Mouse (Mus musculus) limb, embryonic 13.5 days (tissue): Measurements from ENCODE around the gene AI854703. TPM values are rescaled to one million over a fixed set of nuclear protein-coding genes. Genes with fewer than 3 reads are reported as not detected.

ENCODE experiments used
- ATAC-seq: fragments of 200-750 bp; cut with Nextera tagmentation; 2 replicates; pipeline ENCODE4 v1.8.0; 2017; ENCODE audit warnings: low read depth, moderate number of reproducible peaks, moderate TSS enrichment; ENCODE audit not compliant: low FRiP score
- H3K27ac ChIP-seq: fragments of 300-500 bp; sonication (generic); 2 replicates; pipeline ENCODE4 v1.5.1; 2015; ENCODE audit warnings: inconsistent platforms, mild to moderate bottlenecking, moderate library complexity
- H3K27me3 ChIP-seq: fragments of 300-500 bp; sonication (generic); 2 replicates; pipeline ENCODE4 v1.6.1; 2015; ENCODE audit warnings: mild to moderate bottlenecking, inconsistent platforms
- H3K36me3 ChIP-seq: fragments of 300-500 bp; sonication (generic); 2 replicates; pipeline ENCODE4 v1.6.1; 2015; ENCODE audit warnings: inconsistent platforms, mild to moderate bottlenecking, moderate library complexity
- H3K4me1 ChIP-seq: fragments of 300-500 bp; sonication (generic); 2 replicates; pipeline ENCODE4 v1.6.1; 2015; ENCODE audit warnings: inconsistent platforms
- H3K4me2 ChIP-seq: fragments of 300-500 bp; sonication (generic); replicated peaks from 2 replicates; pipeline ENCODE4 v1.6.1; 2015; ENCODE audit warnings: inconsistent platforms, mild to moderate bottlenecking, moderate library complexity
- H3K4me3 ChIP-seq: fragments of 300-500 bp; sonication (generic); 2 replicates; pipeline ENCODE4 v1.5.1; 2015; ENCODE audit warnings: moderate library complexity, mild to moderate bottlenecking, inconsistent platforms
- H3K9ac ChIP-seq: fragments of 300-500 bp; sonication (generic); 2 replicates; pipeline ENCODE4 v1.6.1; 2015; ENCODE audit warnings: mild to moderate bottlenecking, inconsistent platforms
- H3K9me3 ChIP-seq: fragments of 300-500 bp; sonication (generic); 2 replicates; pipeline ENCODE4 v1.6.1; 2016; ENCODE audit warnings: inconsistent platforms
- WGBS: fragments of 180-500 bp; shearing (Covaris S2); methylation state at CpG from one replicate; pipeline ENCODE4 v1.1.7; 2015; 5-methylcytosine and 5-hydroxymethylcytosine counted together
- polyA plus RNA-seq: library from polyadenylated mRNA; unstranded; fragments of >200 nt; fragmentation: Nextera tagmentation; extraction: Ambion mirVana; gene quantifications from 2 replicates; pipeline ENCODE4 v1.2.1, GENCODE M21; 2015

The AI854703 gene
- 0.75 and 0.89 TPM in 2 replicates for polyA plus RNA-seq

DNA sequence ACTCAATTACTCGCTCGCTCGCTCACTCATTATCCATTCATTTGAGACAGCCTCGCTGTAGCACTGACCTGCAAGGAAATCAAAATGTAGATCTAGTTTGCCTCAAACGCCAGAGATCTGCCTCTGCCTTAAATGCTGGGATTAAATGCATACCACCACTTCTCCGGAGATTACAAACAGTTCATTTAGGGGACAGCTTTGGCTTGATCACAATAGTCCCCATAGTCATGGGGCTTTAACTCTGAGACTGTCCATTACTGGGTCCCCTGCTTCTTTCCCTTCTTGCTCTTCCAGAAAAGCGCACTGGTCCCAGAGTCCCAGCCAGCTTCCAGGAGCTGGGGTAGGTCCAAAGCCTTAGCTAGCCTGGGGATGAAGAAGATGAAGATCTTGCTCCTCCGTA is at the start of gene AI854703:
AI854703 (plus strand) TSS at position 301 of the 400 bp plus-strand sequence.
- Histone ChIP-seq H3K4me2 (peak within 1 kb of the TSS; percentile 86), H3K27ac (no peak within 1 kb of the TSS), H3K4me3 (peak within 1 kb of the TSS; percentile 53), H3K36me3 (peaks cover 7% of the 10 kb centered on the region), H3K4me1 (peaks cover 23% of the 10 kb centered on the region), H3K9ac (peak within 1 kb of the TSS; percentile 66), H3K9me3 (no peaks in the 10 kb centered on the region), H3K27me3 (peaks cover 64% of the 10 kb centered on the region)
- 31% methylated on average over 8 of the region's 8 CpGs for WGBS
- ATAC-seq = no peak

DNA sequence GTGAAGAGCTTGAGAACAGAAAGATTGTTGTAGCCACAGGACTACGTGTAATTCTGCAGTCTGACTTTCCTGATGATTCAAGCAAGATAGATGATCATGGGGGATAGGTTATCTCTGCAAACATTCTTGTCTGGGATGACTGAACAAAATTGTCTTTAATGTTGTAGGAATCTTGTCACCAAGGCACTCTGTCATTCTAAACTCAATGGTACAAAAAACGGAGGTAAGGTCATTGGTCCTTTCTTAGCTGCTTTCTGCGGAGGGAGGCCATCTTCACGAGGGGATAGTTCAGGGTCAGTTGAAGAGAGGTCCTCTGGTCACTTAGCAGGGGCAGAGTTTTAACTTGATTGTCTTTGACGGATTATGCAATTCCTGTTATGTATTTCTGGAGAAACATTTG is 47.8 kb upstream of the AI854703 start:
- WGBS = 51% methylated on average over 5 of the region's 5 CpGs
- Histone ChIP-seq H3K27me3 (no peaks in the 10 kb centered on the region), H3K4me3 (no peak overlapping the region), H3K4me2 (no peak overlapping the region), H3K36me3 (no peaks in the 10 kb centered on the region), H3K4me1 (no peaks in the 10 kb centered on the region), H3K9me3 (no peaks in the 10 kb centered on the region), H3K27ac (no peak overlapping the region), H3K9ac (no peak overlapping the region)
- ATAC-seq = no peak

- 37% methylated on average over 5 of the region's 5 CpGs for WGBS
- Histone ChIP-seq H3K4me1 (no peaks in the 10 kb centered on the region), H3K9me3 (no peaks in the 10 kb centered on the region), H3K27ac (no peak overlapping the region), H3K27me3 (no peaks in the 10 kb centered on the region), H3K36me3 (no peaks in the 10 kb centered on the region), H3K4me2 (no peak overlapping the region), H3K9ac (no peak overlapping the region), H3K4me3 (no peak overlapping the region)
- no peak for ATAC-seq
These were observed 47.3 kb upstream of the AI854703 start for GRCm38 (mm10) chr6:48579215-48579648.

DNA sequence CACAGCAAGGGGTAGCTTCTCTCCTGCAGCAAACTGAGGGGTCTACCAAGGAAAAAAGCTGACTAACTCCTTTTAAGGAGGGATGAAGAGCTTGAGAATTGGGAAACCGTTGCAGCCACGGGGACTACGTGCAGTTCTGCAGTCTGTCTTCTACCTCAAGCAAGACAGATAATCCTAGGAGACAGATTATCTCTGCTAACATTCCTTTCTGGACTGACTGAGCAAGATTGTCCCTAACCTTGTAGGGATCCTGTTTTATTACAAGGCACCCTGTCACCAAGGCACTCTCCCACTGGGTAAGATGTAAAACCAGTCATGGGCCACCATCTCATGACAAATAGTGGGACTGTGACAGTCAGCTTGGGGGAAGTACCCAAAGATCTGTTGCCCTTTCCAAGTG is 45.3 kb upstream of the AI854703 start:
- Histone ChIP-seq H3K4me1 (no peaks in the 10 kb centered on the region), H3K27ac (no peak overlapping the region), H3K9ac (no peak overlapping the region), H3K4me2 (no peak overlapping the region), H3K27me3 (no peaks in the 10 kb centered on the region), H3K4me3 (no peak overlapping the region), H3K9me3 (no peaks in the 10 kb centered on the region), H3K36me3 (no peaks in the 10 kb centered on the region)
- no peak for ATAC-seq
- WGBS = 50% methylated on average over 3 of the region's 3 CpGs

- Histone ChIP-seq H3K4me2 (no peak overlapping the region), H3K9me3 (no peaks in the 10 kb centered on the region), H3K36me3 (no peaks in the 10 kb centered on the region), H3K4me1 (no peaks in the 10 kb centered on the region), H3K27me3 (no peaks in the 10 kb centered on the region), H3K27ac (no peak overlapping the region), H3K9ac (no peak overlapping the region), H3K4me3 (no peak overlapping the region)
- ATAC-seq = no peak
- 80% methylated on average over 3 of the region's 3 CpGs for WGBS
These were observed 44.5 kb upstream of the AI854703 start for GRCm38 (mm10) chr6:48582037-48582436.

GRCm38 (mm10) chr6:48589194-48589750 is 37.3 kb upstream of the AI854703 start, which contains the start of gene Gm45021:
Gene Gm45021, plus strand, starts transcription at chr6:48589610.
- Histone ChIP-seq H3K9ac (0 out of 2 replicates have a peak within 1 kb of the TSS, but pooled peaks have one; percentile 39), H3K27me3 (no peaks in the 10 kb centered on the region), H3K4me3 (no peak within 1 kb of the TSS), H3K27ac (peak within 1 kb of the TSS; percentile 28; the same call in 1 of the 2 replicates), H3K36me3 (no peaks in the 10 kb centered on the region), H3K9me3 (no peaks in the 10 kb centered on the region), H3K4me1 (peaks cover 10% of the 10 kb centered on the region), H3K4me2 (no peak within 1 kb of the TSS)
- 42% methylated on average over 6 of the region's 6 CpGs for WGBS
- ATAC-seq = no peak

- Histone ChIP-seq H3K9ac (no peak overlapping the region), H3K4me1 (peaks cover 20% of the 10 kb centered on the region), H3K27ac (no peak overlapping the region), H3K4me2 (no peak overlapping the region), H3K27me3 (no peaks in the 10 kb centered on the region), H3K9me3 (peaks cover 7% of the 10 kb centered on the region), H3K4me3 (no peak overlapping the region), H3K36me3 (peaks cover 12% of the 10 kb centered on the region)
- ATAC-seq = no peak
- 91% methylated on average over 3 of the region's 3 CpGs for WGBS
These were observed 35.2 kb upstream of the AI854703 start for GRCm38 (mm10) chr6:48591221-48591845.

DNA sequence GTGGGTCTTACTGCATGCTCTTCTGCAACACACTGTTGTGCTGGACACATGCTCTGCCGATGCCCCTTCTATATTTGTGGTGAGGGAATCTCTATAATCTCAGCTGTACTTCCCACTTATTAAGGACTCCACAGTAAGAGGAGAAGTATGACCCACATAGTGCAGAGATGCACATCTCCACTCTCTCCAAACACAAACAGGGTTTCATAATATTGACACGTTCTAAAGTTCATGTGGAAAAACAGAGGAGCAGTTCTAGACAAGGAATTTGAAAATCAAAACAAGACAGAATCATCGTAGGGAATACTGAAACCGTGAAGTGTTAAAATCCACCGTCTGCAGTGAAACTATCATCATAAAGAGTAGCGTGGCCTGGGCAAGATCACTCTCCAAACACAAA is 34.7 kb upstream of the AI854703 start:
- H3K27ac ChIP-seq = no peak overlapping the region
- H3K4me3 ChIP-seq = no peak overlapping the region
- no peaks in the 10 kb centered on the region for H3K27me3 ChIP-seq
- peaks cover 17% of the 10 kb centered on the region for H3K36me3 ChIP-seq
- 87% methylated on average over 6 of the region's 6 CpGs for WGBS
- no peak overlapping the region for H3K9ac ChIP-seq
- no peak overlapping the region for H3K4me2 ChIP-seq
- no peak for ATAC-seq
- H3K4me1 ChIP-seq = peaks cover 20% of the 10 kb centered on the region
- peaks cover 12% of the 10 kb centered on the region for H3K9me3 ChIP-seq

- peaks cover 24% of the 10 kb centered on the region for H3K9me3 ChIP-seq
- ATAC-seq = peak; percentile 93
- peak within 1 kb of the TSS; percentile 87 for H3K27ac ChIP-seq
- H3K4me3 ChIP-seq = peak within 1 kb of the TSS; percentile 73
- peak within 1 kb of the TSS; percentile 73 for H3K9ac ChIP-seq
- H3K4me2 ChIP-seq = peak within 1 kb of the TSS; percentile 75
- H3K36me3 ChIP-seq = peaks cover 33% of the 10 kb centered on the region
- 7% methylated on average over 45 of the region's 45 CpGs for WGBS
- no peaks in the 10 kb centered on the region for H3K27me3 ChIP-seq
- peaks cover 20% of the 10 kb centered on the region for H3K4me1 ChIP-seq
These were observed 33.2 kb upstream of the AI854703 start, which contains the start of the genes Repin1 and Gm44965 for GRCm38 (mm10) chr6:48593158-48594042. Gene Repin1, plus strand, starts transcription at chr6:48593883. Gene Gm44965, plus strand, starts transcription at chr6:48593941.

- peak overlapping the region; percentile 75 for H3K4me2 ChIP-seq
- peak; percentile 77 for ATAC-seq
- H3K27ac ChIP-seq = peak overlapping the region; percentile 87
- 1% methylated on average over 38 of the region's 41 CpGs for WGBS
- peaks cover 24% of the 10 kb centered on the region for H3K9me3 ChIP-seq
- peak overlapping the region; percentile 73 for H3K4me3 ChIP-seq
- H3K9ac ChIP-seq = peak overlapping the region; percentile 73
- H3K27me3 ChIP-seq = no peaks in the 10 kb centered on the region
- H3K36me3 ChIP-seq = peaks cover 40% of the 10 kb centered on the region
- H3K4me1 ChIP-seq = peaks cover 18% of the 10 kb centered on the region
These were observed 32.4 kb upstream of the AI854703 start for GRCm38 (mm10) chr6:48594043-48594738.

DNA sequence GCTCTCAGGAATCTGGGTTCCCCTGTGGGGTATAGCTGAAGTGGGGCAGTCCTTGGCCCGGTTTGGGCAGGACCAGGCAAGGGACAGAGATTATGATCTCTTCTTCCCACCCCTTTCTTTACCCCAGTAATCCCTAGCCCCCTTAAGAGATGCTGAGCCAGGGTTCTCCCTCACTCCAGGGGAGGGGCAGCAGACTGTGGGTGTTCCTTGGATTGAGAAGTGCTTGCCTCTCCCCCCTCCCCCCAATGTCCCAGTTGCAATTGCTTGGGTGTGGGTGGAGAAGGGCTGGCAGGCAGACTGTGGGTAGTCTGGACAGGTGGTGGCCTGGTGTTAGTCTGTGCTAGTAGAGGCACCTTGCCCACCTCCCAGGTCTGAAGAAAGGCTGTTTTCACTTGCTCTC is 31.3 kb upstream of the AI854703 start:
- H3K27ac ChIP-seq = no peak overlapping the region
- ATAC-seq = no peak
- peaks cover 16% of the 10 kb centered on the region for H3K4me1 ChIP-seq
- H3K36me3 ChIP-seq = peaks cover 51% of the 10 kb centered on the region
- no peak overlapping the region; the same call in 1 of the 2 replicates for H3K9ac ChIP-seq
- H3K27me3 ChIP-seq = no peaks in the 10 kb centered on the region
- peaks cover 24% of the 10 kb centered on the region for H3K9me3 ChIP-seq
- H3K4me3 ChIP-seq = peak overlapping the region; percentile 73
- H3K4me2 ChIP-seq = peak overlapping the region; percentile 75
- 42% methylated on average over 1 of the region's 1 CpGs for WGBS
